8 mouse cellular contexts compared by ENCODE assay signal in the genomic region with DNA sequence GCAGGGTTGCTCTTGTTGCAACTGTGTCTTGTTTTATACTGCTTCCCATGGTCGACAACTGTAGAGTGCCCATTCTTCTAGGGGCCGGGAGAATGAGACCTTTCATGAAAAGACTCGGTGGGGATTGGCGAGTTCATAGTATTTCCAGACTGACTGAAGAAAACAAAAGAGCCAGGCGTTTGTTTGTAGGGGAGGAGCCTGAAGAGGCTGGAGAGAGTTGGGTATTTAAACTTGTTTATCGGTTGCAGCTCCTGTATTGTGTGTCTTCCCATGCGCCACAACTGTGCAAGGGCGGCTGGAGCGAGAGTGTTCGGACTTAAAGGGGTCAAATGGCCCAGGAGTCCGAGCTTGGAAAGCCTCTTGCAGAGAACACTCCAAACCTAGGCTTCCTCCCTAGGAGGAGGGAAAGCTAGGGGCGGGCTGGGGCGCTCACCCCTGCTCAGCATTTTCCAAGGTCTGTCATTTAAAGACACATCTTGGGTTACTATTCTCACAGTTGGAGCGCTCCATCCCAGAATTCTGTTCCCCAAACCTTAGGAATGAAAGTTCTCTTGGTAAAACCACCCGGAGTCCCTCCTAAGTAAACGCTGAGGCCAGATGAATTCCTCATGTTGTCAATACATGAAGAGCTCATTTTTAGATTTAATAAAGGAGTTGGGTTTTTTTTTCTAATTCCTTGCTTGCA. TPM values are rescaled to one million over a fixed set of nuclear protein-coding genes. Genes with fewer than 3 reads are reported as not detected.
A peak's percentile ranks its signal among the peaks of the same experiment; 100 is the strongest.
DNase-seq lines count a peak whose midpoint lies in the region; ATAC-seq and TF ChIP-seq lines count a peak whose summit lies in the region.

No protein-coding gene starts in this region.

- no peak for DNase-seq in heart, postnatal 36 days
- peak; percentile 62 for DNase-seq in forebrain, embryonic 14.5 days (ENCODE audit: low spot score)
- peak; percentile 61 for DNase-seq in liver, embryonic 11.5 days (ENCODE audit: low spot score)
- no peak for DNase-seq in adrenal gland, postnatal 10 days
- DNase-seq in layer of hippocampus, adult 9-11 months = no peak
- no peak for DNase-seq in spleen, postnatal 36 days (ENCODE audit: low spot score in 2 of 2)

- TF ChIP-seq POLR2A in ES-Bruce4 (IDR thresholded peaks at IDR 0.05; ENCODE audit: insufficient read depth, low read length) = no peak

- ATAC-seq in heart, embryonic 12.5 days (ENCODE audit: insufficient number of reproducible peaks, low FRiP score) = no peak
- ATAC-seq in forebrain, embryonic 14.5 days = no peak
- no peak for ATAC-seq in liver, embryonic 11.5 days (replicated peaks; ENCODE audit: low FRiP score)

- intact Hi-C loops in heart, postnatal 36 days (cut with DNase I) = loop anchor here (2.0 kb wide), 1 partner anchor 43 kb away; no protein-coding TSS in a partner anchor

- WGBS in heart, embryonic 12.5 days = 4% methylated on average over 16 of the region's 16 CpGs
- 2% methylated on average over 16 of the region's 16 CpGs for WGBS in forebrain, embryonic 14.5 days
- WGBS in liver, embryonic 11.5 days = 5% methylated on average over 16 of the region's 16 CpGs

- peak overlapping the region; percentile 30 for H3K4me3 ChIP-seq in heart, embryonic 12.5 days
- H3K4me3 ChIP-seq in ES-Bruce4 (ENCODE audit: low read depth, low read length) = peak overlapping the region; percentile 54
- H3K4me3 ChIP-seq in forebrain, embryonic 14.5 days (ENCODE audit: low read depth, low read length) = peak overlapping the region; percentile 16; the same call in 1 of the 2 replicates
- H3K4me3 ChIP-seq in liver, embryonic 11.5 days (ENCODE audit: low read depth, low read length) = peak overlapping the region; percentile 54

- H3K4me2 ChIP-seq in heart, embryonic 12.5 days = peak overlapping the region; percentile 70
- peak overlapping the region; percentile 39 for H3K4me2 ChIP-seq in forebrain, embryonic 14.5 days (ENCODE audit: low read length)
- peak overlapping the region; percentile 84 for H3K4me2 ChIP-seq in liver, embryonic 11.5 days

- no peaks in the 10 kb centered on the region for H3K36me3 ChIP-seq in heart, embryonic 12.5 days
- H3K36me3 ChIP-seq in ES-Bruce4 (ENCODE audit: control insufficient read depth, insufficient read depth, low read length, poor library complexity, severe bottlenecking) = no peaks in the 10 kb centered on the region
- H3K36me3 ChIP-seq in forebrain, embryonic 14.5 days (ENCODE audit: control insufficient read depth, insufficient read depth, low read length) = no peaks in the 10 kb centered on the region
- no peaks in the 10 kb centered on the region for H3K36me3 ChIP-seq in liver, embryonic 11.5 days (ENCODE audit: control insufficient read depth, insufficient read depth, low read length)

- no peaks in the 10 kb centered on the region for H3K9me3 ChIP-seq in heart, embryonic 12.5 days (replicated peaks)
- H3K9me3 ChIP-seq in ES-Bruce4 (replicated peaks; ENCODE audit: control insufficient read depth, insufficient read depth, low read length, poor library complexity, severe bottlenecking) = no peaks in the 10 kb centered on the region; the same call in 1 of the 2 replicates
- no peaks in the 10 kb centered on the region for H3K9me3 ChIP-seq in forebrain, embryonic 14.5 days (replicated peaks; ENCODE audit: control insufficient read depth, low read length)
- H3K9me3 ChIP-seq in liver, embryonic 11.5 days (ENCODE audit: control insufficient read depth, low read length) = no peaks in the 10 kb centered on the region

- H3K9ac ChIP-seq in heart, embryonic 12.5 days = peak overlapping the region; percentile 47
- peak overlapping the region; percentile 45 for H3K9ac ChIP-seq in ES-Bruce4 (ENCODE audit: low read depth, poor library complexity, severe bottlenecking)
- peak overlapping the region; percentile 4; the same call in 1 of the 2 replicates for H3K9ac ChIP-seq in forebrain, embryonic 14.5 days (ENCODE audit: low read length)
- peak overlapping the region; percentile 66 for H3K9ac ChIP-seq in liver, embryonic 11.5 days (ENCODE audit: low read depth, low read length)

- no peaks in the 10 kb centered on the region for H3K27me3 ChIP-seq in heart, embryonic 12.5 days (replicated peaks)
- peaks cover 1% of the 10 kb centered on the region; the same call in 1 of the 2 replicates for H3K27me3 ChIP-seq in ES-Bruce4 (ENCODE audit: control insufficient read depth, insufficient read depth, low read length, poor library complexity, severe bottlenecking)
- no peaks in the 10 kb centered on the region for H3K27me3 ChIP-seq in forebrain, embryonic 14.5 days (replicated peaks; ENCODE audit: control insufficient read depth, insufficient read depth, low read length)
- no peaks in the 10 kb centered on the region for H3K27me3 ChIP-seq in liver, embryonic 11.5 days (replicated peaks; ENCODE audit: control insufficient read depth, insufficient read depth, low read length)

- no peak for TF ChIP-seq EP300 in ES-Bruce4 (IDR thresholded peaks at IDR 0.05; ENCODE audit: insufficient read depth, low read depth, low read length)

- peak overlapping the region; percentile 1; the same call in 1 of the 2 replicates for H3K27ac ChIP-seq in heart, embryonic 12.5 days (ENCODE audit: poor library complexity, severe bottlenecking)
- H3K27ac ChIP-seq in ES-Bruce4 (ENCODE audit: insufficient read depth, low read length) = peak overlapping the region; percentile 61
- H3K27ac ChIP-seq in forebrain, embryonic 14.5 days (ENCODE audit: low read depth, low read length) = no peak overlapping the region
- peak overlapping the region; percentile 73 for H3K27ac ChIP-seq in liver, embryonic 11.5 days (ENCODE audit: low read depth, low read length)

- no peak for TF ChIP-seq CTCF in ES-Bruce4 (IDR thresholded peaks at IDR 0.05; ENCODE audit: low read depth, low read length)

- H3K4me1 ChIP-seq in heart, embryonic 12.5 days (replicated peaks) = peaks cover 11% of the 10 kb centered on the region
- H3K4me1 ChIP-seq in ES-Bruce4 (ENCODE audit: control insufficient read depth, insufficient read depth, low read length) = no peaks in the 10 kb centered on the region
- 0 out of 2 replicates have a peak, but pooled peaks cover 3% of the 10 kb centered on the region for H3K4me1 ChIP-seq in forebrain, embryonic 14.5 days (ENCODE audit: control insufficient read depth, insufficient read depth, low read length)
- H3K4me1 ChIP-seq in liver, embryonic 11.5 days (replicated peaks; ENCODE audit: control insufficient read depth, insufficient read depth, low read length) = peaks cover 7% of the 10 kb centered on the region

RNA-seq across cellular contexts. Expression of gene Igf2bp3, which starts 5.3 kb away (rescaled TPM):
- polyA plus RNA-seq in heart, embryonic 12.5 days (2016; fragmentation: Nextera tagmentation; extraction: Ambion mirVana) = 68.6 and 69.2 TPM in 2 replicates
- under 1 TPM; 0.19 to 0.22 TPM for total RNA-seq in heart, postnatal 36 days (2021)
- 78.2 and 85.8 TPM in 2 replicates for polyA plus RNA-seq in ES-Bruce4 (2011; ENCODE audit: insufficient read depth, insufficient read length, low read depth, missing spikeins)
- polyA plus RNA-seq in forebrain, embryonic 14.5 days (2014; fragmentation: Nextera tagmentation; extraction: Ambion mirVana) = 30.6 and 32.9 TPM in 2 replicates
- polyA plus RNA-seq in liver, embryonic 11.5 days (2014; fragmentation: Nextera tagmentation; extraction: Ambion mirVana) = 57.8 and 61.5 TPM in 2 replicates
- total RNA-seq in adrenal gland, postnatal 10 days (2021) = 1 to 10 TPM; 7.1 to 7.6 TPM

RNA-seq across cellular contexts. Expression of gene Tra2a, which starts 43.8 kb away (rescaled TPM):
- polyA plus RNA-seq in heart, embryonic 12.5 days (2016; fragmentation: Nextera tagmentation; extraction: Ambion mirVana) = 72.2 and 72.5 TPM in 2 replicates
- total RNA-seq in heart, postnatal 36 days (2021) = 10 to 100 TPM; 26.8 to 28.4 TPM
- 312 and 328 TPM in 2 replicates for polyA plus RNA-seq in ES-Bruce4 (2011; ENCODE audit: insufficient read depth, insufficient read length, low read depth, missing spikeins)
- polyA plus RNA-seq in forebrain, embryonic 14.5 days (2014; fragmentation: Nextera tagmentation; extraction: Ambion mirVana) = 76.3 and 84.1 TPM in 2 replicates
- polyA plus RNA-seq in liver, embryonic 11.5 days (2014; fragmentation: Nextera tagmentation; extraction: Ambion mirVana) = 31.2 and 37.1 TPM in 2 replicates
- total RNA-seq in adrenal gland, postnatal 10 days (2021) = 10 to 100 TPM; 47.8 to 51.1 TPM

Comparison
In these comparisons a context has a peak if more than half of its experiments do, and no peak if none do; other contexts are left out.
1. H3K9ac ChIP-seq: peak in every context shown above with its lines; median percentile 66 in liver, embryonic 11.5 days; 47 in heart, embryonic 12.5 days; 45 in ES-Bruce4; 4 in forebrain, embryonic 14.5 days.
2. DNase-seq: peak in forebrain, embryonic 14.5 days (single experiment) and liver, embryonic 11.5 days (single experiment); none in heart, postnatal 36 days (0 of 2), adrenal gland, postnatal 10 days (single experiment), layer of hippocampus, adult 9-11 months (single experiment) and spleen, postnatal 36 days (0 of 2).
3. Peak in every context shown above with its lines, with median percentiles within 50 percentile points of each other: H3K4me2 ChIP-seq and H3K4me3 ChIP-seq.